Mouse (Mus musculus): ENCODE measurements at regions not wholly inside any gene's neighbourhood (a gene's known extent, or its start where the extent isn't known, plus 50 kb on each side); places are given as distances from the start of the nearest gene placed in this dataset.

DNA sequence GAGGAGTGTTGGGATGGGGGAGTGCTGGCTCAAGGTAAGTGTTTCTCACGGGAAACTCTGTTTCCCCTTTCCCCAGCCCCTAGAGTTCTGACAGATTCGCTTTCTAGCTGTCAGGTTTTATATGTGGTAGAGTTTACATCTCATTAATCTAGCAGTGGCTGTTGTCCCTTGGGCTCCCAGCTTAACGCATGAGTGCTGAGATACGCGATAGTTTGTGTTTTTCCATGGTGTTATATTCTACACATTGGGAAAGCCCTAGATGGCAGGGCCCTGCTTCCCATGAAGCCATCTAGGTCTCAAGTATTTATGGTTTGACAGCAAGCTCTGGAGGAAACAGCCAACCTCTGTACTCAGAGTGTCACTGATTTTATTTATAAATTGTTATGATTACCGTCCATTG is 373.8 kb downstream of the Cd83 start:
- TF ChIP-seq POLR2A (IDR thresholded peaks at IDR 0.05; ENCODE audit: low read depth, low read length) (no peak), CTCF (IDR thresholded peaks at IDR 0.05; ENCODE audit: extremely low read depth, insufficient read length, insufficient replicate concordance, low read depth, low read length) (no peak)

Data from small intestine, adult 2 months (tissue).